Mouse (Mus musculus) ovary, adult 18-20 months (tissue): ENCODE results near the gene Iqck.

Experiments used
- DNase-seq: peaks from one replicate; pipeline ENCODE4 v3.0.0; 2022; ENCODE audit warnings: low spot score, mixed read lengths

The Iqck gene

GRCm38 (mm10) chr7:118953626-118954282 lies 98.2 kb downstream of the Iqck start:
- no peak for DNase-seq

- DNase-seq, result no peak
Measured at GRCm38 (mm10) chr7:118954968-118955367, 99.4 kb downstream of the Iqck start.

GRCm38 (mm10) chr7:118956616-118957246 lies 101.2 kb downstream of the Iqck start:
- no peak for DNase-seq

- DNase-seq, result no peak
Measured at GRCm38 (mm10) chr7:118959209-118959608, 103.7 kb downstream of the Iqck start.

GRCm38 (mm10) chr7:118964777-118965176 lies 109.2 kb downstream of the Iqck start:
- DNase-seq, result no peak

GRCm38 (mm10) chr7:118965198-118965597 lies 109.6 kb downstream of the Iqck start:
- no peak for DNase-seq

GRCm38 (mm10) chr7:118968870-118969269 lies 113.3 kb downstream of the Iqck start:
- no peak for DNase-seq

- no peak for DNase-seq
Measured at GRCm38 (mm10) chr7:118971499-118971898, 115.9 kb downstream of the Iqck start.

GRCm38 (mm10) chr7:118972306-118972705 lies 116.8 kb downstream of the Iqck start:
- DNase-seq, result no peak

GRCm38 (mm10) chr7:118973377-118973776 lies 117.8 kb downstream of the Iqck start:
- peak; percentile 44 for DNase-seq

- no peak for DNase-seq
Measured at GRCm38 (mm10) chr7:118975837-118976236, 120.3 kb downstream of the Iqck start.

- DNase-seq, result peak; percentile 21
Measured at GRCm38 (mm10) chr7:118976414-118977166, 121.0 kb downstream of the Iqck start.

- no peak for DNase-seq
Measured at GRCm38 (mm10) chr7:118977167-118977543, 121.6 kb downstream of the Iqck start.

GRCm38 (mm10) chr7:118979121-118979520 lies 123.6 kb downstream of the Iqck start:
- no peak for DNase-seq

GRCm38 (mm10) chr7:118979708-118980107 lies 124.2 kb downstream of the Iqck start:
- DNase-seq, result no peak

- no peak for DNase-seq
Measured at GRCm38 (mm10) chr7:118981346-118981745, 125.8 kb downstream of the Iqck start.

- DNase-seq, result no peak
Measured at GRCm38 (mm10) chr7:118981831-118982230, 126.3 kb downstream of the Iqck start.

GRCm38 (mm10) chr7:118982586-118982985 lies 127.0 kb downstream of the Iqck start:
- no peak for DNase-seq

- DNase-seq, result no peak
Measured at GRCm38 (mm10) chr7:118983961-118984360, 128.4 kb downstream of the Iqck start.

GRCm38 (mm10) chr7:118985786-118986185 lies 130.2 kb downstream of the Iqck start:
- DNase-seq, result no peak

- no peak for DNase-seq
Measured at GRCm38 (mm10) chr7:118986369-118986768, 130.8 kb downstream of the Iqck start.

GRCm38 (mm10) chr7:118989275-118989856 lies 133.8 kb downstream of the Iqck start:
- peak; percentile 70 for DNase-seq

GRCm38 (mm10) chr7:118990282-118990681 lies 134.7 kb downstream of the Iqck start:
- DNase-seq, result no peak
